Mouse (Mus musculus) brain, embryonic 14.5 days (tissue): ENCODE data around the gene Aaed1.

ENCODE experiments used
- CTCF ChIP-seq: fragments of 200-500 bp; IDR thresholded peaks from 2 replicates; pipeline ENCODE4 v1.5.1; 2012; ENCODE audit warnings: inconsistent platforms, mild to moderate bottlenecking, moderate library complexity, borderline replicate concordance; ENCODE audit not compliant: insufficient read depth, insufficient read length; ENCODE audit errors: extremely low read depth
- POLR2A ChIP-seq: fragments of 200-500 bp; IDR thresholded peaks from 2 replicates; pipeline ENCODE4 v1.6.1; 2012; ENCODE audit warnings: mild to moderate bottlenecking, inconsistent platforms, borderline replicate concordance; ENCODE audit not compliant: poor library complexity, insufficient read depth, insufficient read length, severe bottlenecking; ENCODE audit errors: extremely low read depth

- TF ChIP-seq POLR2A (no peak), CTCF (no peak)
Observed at GRCm38 (mm10) chr13:64225738-64226137, 86.8 kb downstream of the Aaed1 start.
